Mouse (Mus musculus) spleen, adult 2 months (tissue): ENCODE results near the gene Pde5a.

Experiments
- CTCF ChIP-seq: fragments of 200-500 bp; IDR thresholded peaks from 2 replicates; pipeline ENCODE4 v1.5.1; 2011; ENCODE audit warnings: mild to moderate bottlenecking, inconsistent platforms; ENCODE audit not compliant: insufficient read depth, insufficient read length, insufficient replicate concordance; ENCODE audit errors: extremely low read depth
- POLR2A ChIP-seq: fragments of 200-500 bp; IDR thresholded peaks from 2 replicates; pipeline ENCODE4 v1.6.1; 2011; ENCODE audit warnings: low read depth, low read length, inconsistent platforms

- no peak for TF ChIP-seq CTCF
- no peak for TF ChIP-seq POLR2A
Observed at GRCm38 (mm10) chr3:122810986-122811385, 82.2 kb downstream of the Pde5a start.
